Mouse (Mus musculus) testis, adult 2 months (tissue): ENCODE results near the gene Panx1. TPM values are rescaled to one million over a fixed set of nuclear protein-coding genes. Genes with fewer than 3 reads are reported as not detected.

ENCODE experiments used
- H3K27ac ChIP-seq: fragments of 200-500 bp; 2 replicates; pipeline ENCODE4 v1.5.1; 2012; ENCODE audit warnings: low read depth, low read length; ENCODE audit not compliant: control insufficient read depth, insufficient read depth
- H3K27me3 ChIP-seq: fragments of 200-500 bp; 2 replicates; pipeline ENCODE4 v1.6.1; 2012; ENCODE audit warnings: mild to moderate bottlenecking, low read length, moderate library complexity; ENCODE audit not compliant: control insufficient read depth, insufficient read depth
- H3K36me3 ChIP-seq: fragments of 200-500 bp; 2 replicates; pipeline ENCODE4 v1.6.1; 2012; ENCODE audit warnings: mild to moderate bottlenecking, low read length; ENCODE audit not compliant: control insufficient read depth, insufficient read depth
- H3K4me1 ChIP-seq: fragments of 200-500 bp; 2 replicates; pipeline ENCODE4 v1.6.1; 2012; ENCODE audit warnings: low read length; ENCODE audit not compliant: control insufficient read depth, insufficient read depth
- H3K4me3 ChIP-seq: fragments of 200-500 bp; 2 replicates; pipeline ENCODE4 v1.5.1; 2012; ENCODE audit warnings: low read depth, mild to moderate bottlenecking, low read length, moderate library complexity, mixed read lengths; ENCODE audit not compliant: control insufficient read depth
- CTCF ChIP-seq: fragments of 200-500 bp; IDR thresholded peaks from 2 replicates; pipeline ENCODE4 v1.5.1; 2012; ENCODE audit warnings: low read depth, mild to moderate bottlenecking, inconsistent platforms, low read length, moderate library complexity; ENCODE audit not compliant: control insufficient read depth, insufficient read depth, insufficient replicate concordance
- POLR2A ChIP-seq: fragments of 200-500 bp; IDR thresholded peaks from 2 replicates; pipeline ENCODE4 v1.6.1; 2012; ENCODE audit warnings: low read depth, mild to moderate bottlenecking, inconsistent platforms, low read length, moderate library complexity; ENCODE audit not compliant: control insufficient read depth
- polyA plus RNA-seq: library from polyadenylated mRNA; depleted of rRNA; stranded (reverse); fragments of >200 nt; gene quantifications from 2 replicates; pipeline ENCODE4 v1.2.3, GENCODE M21; 2012

Panx1 gene
- polyA plus RNA-seq, 1 experiment = 2.5 TPM

DNA sequence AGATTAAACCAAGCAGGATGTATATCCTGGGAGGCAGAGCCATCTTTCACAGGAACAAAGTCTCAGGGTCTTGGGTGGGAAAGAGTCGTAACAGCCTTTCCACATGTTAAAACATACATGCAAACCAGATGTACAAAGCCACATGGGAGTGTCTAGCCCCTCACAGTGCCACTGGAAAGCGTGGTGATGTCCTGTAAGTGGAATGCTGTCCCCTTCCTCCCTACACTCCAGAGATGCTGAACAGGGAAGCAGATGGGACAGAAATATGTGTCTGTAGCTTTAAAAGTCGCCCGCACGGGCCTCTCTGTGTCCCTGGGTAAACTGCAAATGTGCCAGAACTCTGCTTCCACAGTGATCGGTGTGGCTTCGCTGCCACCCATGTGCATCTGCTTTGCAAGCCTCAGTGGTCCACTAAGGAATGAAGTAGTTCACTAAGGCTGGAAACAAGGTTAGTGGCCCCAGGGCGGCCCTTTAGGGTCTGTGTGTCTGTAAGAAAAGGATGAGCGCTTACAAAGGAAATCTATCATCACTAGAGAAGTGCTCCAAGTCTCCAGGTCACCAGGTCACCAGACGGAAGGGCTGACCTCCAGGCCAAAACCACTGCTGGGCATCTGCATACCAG lies 41.5 kb downstream of the Panx1 start:
- TF ChIP-seq CTCF = no peak
- TF ChIP-seq POLR2A = no peak
- no peak overlapping the region for H3K4me3 ChIP-seq
- H3K4me1 ChIP-seq = no peaks in the 10 kb centered on the region
- no peaks in the 10 kb centered on the region for H3K36me3 ChIP-seq
- H3K27ac ChIP-seq = no peak overlapping the region
- no peaks in the 10 kb centered on the region for H3K27me3 ChIP-seq

GRCm38 (mm10) chr9:15002995-15003613 lies 42.2 kb downstream of the Panx1 start:
- no peaks in the 10 kb centered on the region for H3K4me1 ChIP-seq
- H3K27me3 ChIP-seq = no peaks in the 10 kb centered on the region
- H3K36me3 ChIP-seq = no peaks in the 10 kb centered on the region
- no peak overlapping the region for H3K4me3 ChIP-seq
- no peak overlapping the region for H3K27ac ChIP-seq
- TF ChIP-seq POLR2A = no peak

GRCm38 (mm10) chr9:14998790-14999189 lies 46.5 kb downstream of the Panx1 start:
- Histone ChIP-seq H3K4me3 (no peak overlapping the region), H3K27me3 (no peaks in the 10 kb centered on the region), H3K27ac (no peak overlapping the region), H3K36me3 (no peaks in the 10 kb centered on the region), H3K4me1 (no peaks in the 10 kb centered on the region)
- TF ChIP-seq POLR2A (no peak), CTCF (no peak)

DNA sequence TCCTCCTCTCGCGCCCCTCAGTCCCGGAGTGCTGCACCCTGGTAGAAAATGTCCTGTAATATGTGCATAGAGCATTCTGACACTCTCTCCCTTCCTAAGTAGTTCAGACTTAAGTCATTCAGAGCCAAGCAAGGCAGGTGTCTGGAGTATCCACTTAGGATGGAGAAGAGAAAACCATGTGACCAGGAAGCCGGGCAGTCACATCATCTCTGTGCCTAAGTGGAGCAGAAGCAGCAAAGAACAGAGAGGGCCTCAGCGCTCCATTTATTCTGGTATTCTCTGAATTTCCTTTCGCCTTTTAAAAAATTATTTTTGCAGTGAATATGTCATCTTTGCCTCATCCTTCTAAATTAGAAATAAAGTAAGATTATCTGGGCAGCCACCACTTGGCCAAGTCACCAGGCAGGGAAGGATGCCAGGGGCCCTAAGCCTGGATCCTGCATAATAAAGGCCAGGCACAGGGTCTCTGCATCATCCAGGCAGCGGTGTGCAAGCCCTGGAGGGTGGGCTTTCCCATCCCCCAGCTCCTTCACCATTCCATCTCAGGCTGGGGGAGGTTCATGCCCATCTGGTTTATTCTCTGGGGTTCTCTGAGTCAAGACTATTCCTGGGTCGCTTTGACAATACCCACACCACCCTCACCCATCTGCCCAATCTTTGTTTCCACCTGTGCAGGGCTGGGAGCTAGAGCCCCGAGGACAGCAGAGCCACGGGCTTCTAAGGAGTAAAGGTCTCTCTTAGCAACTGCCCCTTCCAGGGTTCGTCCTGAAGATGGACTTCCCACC lies 47.8 kb downstream of the Panx1 start:
- Histone ChIP-seq H3K27me3 (no peaks in the 10 kb centered on the region), H3K4me1 (no peaks in the 10 kb centered on the region), H3K36me3 (no peaks in the 10 kb centered on the region), H3K27ac (no peak overlapping the region), H3K4me3 (no peak overlapping the region)
- TF ChIP-seq CTCF (no peak), POLR2A (no peak)

- Histone ChIP-seq H3K4me3 (no peak overlapping the region), H3K27ac (no peak overlapping the region), H3K4me1 (no peaks in the 10 kb centered on the region), H3K27me3 (no peaks in the 10 kb centered on the region), H3K36me3 (no peaks in the 10 kb centered on the region)
- TF ChIP-seq POLR2A (no peak), CTCF (no peak)
These were observed 49.8 kb downstream of the Panx1 start for GRCm38 (mm10) chr9:14995525-14995924.

- TF ChIP-seq POLR2A = no peak
- 0 out of 2 replicates have a peak, but pooled peaks have one; percentile 14 for TF ChIP-seq CTCF
- no peaks in the 10 kb centered on the region for H3K36me3 ChIP-seq
- H3K4me1 ChIP-seq = peaks cover 2% of the 10 kb centered on the region
- no peak overlapping the region for H3K4me3 ChIP-seq
- H3K27ac ChIP-seq = no peak overlapping the region
- no peaks in the 10 kb centered on the region for H3K27me3 ChIP-seq
These were observed 56.5 kb downstream of the Panx1 start for GRCm38 (mm10) chr9:14988606-14989293.

GRCm38 (mm10) chr9:14983141-14983540 lies 62.1 kb downstream of the Panx1 start:
- Histone ChIP-seq H3K27ac (no peak overlapping the region), H3K4me3 (no peak overlapping the region), H3K36me3 (no peaks in the 10 kb centered on the region), H3K4me1 (peaks cover 2% of the 10 kb centered on the region), H3K27me3 (no peaks in the 10 kb centered on the region)
- TF ChIP-seq CTCF (no peak), POLR2A (no peak)
